ENCODE assay signal across 32 mouse cellular contexts in the genomic region with DNA sequence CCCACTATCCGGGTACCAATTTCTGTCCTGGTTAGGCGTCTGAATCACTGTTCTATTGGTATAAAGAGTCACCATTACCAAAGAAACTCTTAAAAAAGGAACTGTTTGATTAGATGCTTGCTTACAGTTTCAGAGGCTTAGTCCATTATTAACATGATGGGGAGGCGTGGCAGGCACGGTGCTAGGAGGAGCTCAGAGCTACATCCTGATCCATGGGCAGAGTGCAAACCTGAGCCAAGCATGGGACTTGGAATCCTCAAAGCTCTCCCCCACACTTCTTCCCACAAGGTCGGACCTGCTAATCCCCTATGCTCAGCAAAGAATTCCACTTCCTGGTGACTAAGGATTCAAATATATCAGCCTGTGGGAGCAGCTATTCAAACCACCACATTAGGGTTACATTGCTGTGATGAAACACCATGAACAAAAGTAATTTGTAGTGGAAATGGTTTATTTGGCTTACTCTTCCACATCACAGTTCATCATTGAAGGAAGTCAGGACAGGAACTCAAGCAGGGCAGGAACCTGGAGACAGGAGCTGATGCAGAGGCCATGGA. TPM values are rescaled to one million over a fixed set of nuclear protein-coding genes. Genes with fewer than 3 reads are reported as not detected.
DNase-seq lines count a peak whose midpoint lies in the region; ATAC-seq and TF ChIP-seq lines count a peak whose summit lies in the region.
"Had no signal": no experiment of that assay in that cellular context is flagged by ENCODE, and none has a peak within 500 bp of the region (broad histone marks: within the 10 kb centered on the region; RNA-seq: fewer than 3 reads in every experiment).

No protein-coding gene starts in this region.

- H3K4me1 ChIP-seq in kidney, adult 2 months (ENCODE audit: control insufficient read depth, insufficient read depth, low read length): no peaks in the 10 kb centered on the region
- H3K4me1 ChIP-seq: heart, embryonic 13.5 days; limb, embryonic 15.5 days; liver, embryonic 13.5 days; midbrain, embryonic 12.5 days had no signal

- H3K27ac ChIP-seq in kidney, adult 2 months (ENCODE audit: insufficient read depth, low read depth, low read length): no peak overlapping the region
- H3K27ac ChIP-seq: heart, adult 2 months; heart, embryonic 13.5 days; limb, embryonic 10.5 days; limb, embryonic 15.5 days; liver, embryonic 13.5 days; midbrain, embryonic 12.5 days; stomach, postnatal 0 days had no signal

- CTCF ChIA-PET in Patski (lab: Charles Lee): interaction anchor here (0.8 to 3.4 kb wide), 5 partner anchors 16 to 54 kb away, joined by 3 to 18 read pairs (median 4); no protein-coding TSS in a partner anchor

- H3K4me3 ChIP-seq in kidney, adult 2 months (ENCODE audit: insufficient read depth, low read depth, low read length): no peak overlapping the region
- H3K4me3 ChIP-seq: heart, adult 2 months; heart, embryonic 13.5 days; limb, embryonic 10.5 days; limb, embryonic 15.5 days; liver, embryonic 13.5 days; megakaryocyte, embryonic 14.5 days; midbrain, embryonic 12.5 days had no signal

- peak; percentile 61 for DNase-seq in kidney, adult 2 months
- no peak for DNase-seq in kidney, postnatal 4 days
- DNase-seq in 3T3-L1 (ENCODE audit: low read depth, low spot score): peak; percentile 52
- DNase-seq in Patski (ENCODE audit: low read depth, low spot score): peak; percentile 91
- peak; percentile 24 to 46 for DNase-seq in kidney, postnatal 36 days
- DNase-seq in adrenal gland, postnatal 14 days: no peak
- DNase-seq in layer of hippocampus, postnatal 36 days: no peak
- DNase-seq: adrenal gland, postnatal 36 days; cerebellum, adult 8-10 months; cerebellum, postnatal 25 days; gastrocnemius, postnatal 25 days; heart, adult 2 months; heart, postnatal 10 days; liver, embryonic 13.5 days; lung, adult 18-20 months; lung, postnatal 4 days; right cerebral cortex, adult 18-20 months; spleen, adult 18-20 months; thymus, adult 2 months; thymus, postnatal 36 days had no signal

- WGBS in kidney, adult 2 months: 68% methylated on average over 5 of the region's 5 CpGs

- no peak for TF ChIP-seq CTCF in kidney, adult 2 months (conservative IDR thresholded peaks at IDR 0.05; ENCODE audit: insufficient read depth, insufficient read length, low read depth, low read length)
- TF ChIP-seq CTCF in Patski (IDR thresholded peaks at IDR 0.05): no peak

- no peaks in the 10 kb centered on the region for H3K36me3 ChIP-seq in kidney, adult 2 months (ENCODE audit: control insufficient read depth, insufficient read depth, low read length)
- H3K36me3 ChIP-seq: G1E; heart, embryonic 13.5 days; limb, embryonic 10.5 days; limb, embryonic 15.5 days; liver, embryonic 13.5 days; midbrain, embryonic 12.5 days had no signal

- ATAC-seq in Patski: peak; percentile 98
- ATAC-seq: forebrain, embryonic 14.5 days; hindbrain, embryonic 16.5 days; lung, postnatal 0 days had no signal

- in situ Hi-C loops in Patski (cut with MboI; ENCODE audit: low pct_unique_long_range_greater_than_20kb): no loop called here

- no peaks in the 10 kb centered on the region for H3K27me3 ChIP-seq in kidney, adult 2 months (replicated peaks; ENCODE audit: control insufficient read depth, insufficient read depth, low read length)
- no peaks in the 10 kb centered on the region for H3K27me3 ChIP-seq in Patski
- H3K27me3 ChIP-seq: heart, embryonic 13.5 days; limb, embryonic 15.5 days; liver, embryonic 13.5 days; megakaryocyte, embryonic 14.5 days; midbrain, embryonic 12.5 days had no signal

- TF ChIP-seq POLR2A in kidney, adult 2 months (IDR thresholded peaks at IDR 0.05; ENCODE audit: low read depth, low read length): no peak

- POLR2A ChIA-PET in Patski (lab: Charles Lee): no interaction called here

RNA-seq across cellular contexts. Expression of gene Il12a, which starts 20.9 kb away (rescaled TPM):
- polyA plus RNA-seq in kidney, adult 2 months (2012; rRNA removed): 0.27 and 0.39 TPM in 2 replicates
- not detected for polyA plus RNA-seq in Patski (2021)
- total RNA-seq in adrenal gland, postnatal 14 days (2021): 0.59 and 1.6 TPM in 2 replicates
- under 1 TPM; 0.40 to 0.55 TPM for total RNA-seq in layer of hippocampus, postnatal 36 days (2021)
- polyA plus RNA-seq: embryonic facial prominence, embryonic 11.5 days; G1E; heart, embryonic 13.5 days; intestine, embryonic 14.5 days; midbrain, embryonic 12.5 days had no signal

Comparison
In these comparisons a context has a peak if more than half of its experiments do, and no peak if none do; other contexts are left out.
1. DNase-seq: peak in kidney, adult 2 months (single experiment), 3T3-L1 (single experiment), Patski (single experiment) and kidney, postnatal 36 days (2 of 2); none in kidney, postnatal 4 days (0 of 2), adrenal gland, postnatal 14 days (single experiment) and layer of hippocampus, postnatal 36 days (0 of 2).